Mouse (Mus musculus) c-Kit-positive CD71-positive TER-119-positive erythroid progenitor cells, embryonic 14.5 days (primary cell): ENCODE data around the gene Nln.
A peak's percentile ranks its signal among the peaks of the same experiment; 100 is the strongest.

Source experiments
- DNase-seq: peaks from one replicate; pipeline ENCODE4 v3.0.0-alpha.2; 2013; ENCODE audit warnings: low spot score

Gene Nln

GRCm38 (mm10) chr13:104095955-104096354, 13.5 kb downstream of the Nln start:
- no peak for DNase-seq

- no peak for DNase-seq
Observed at GRCm38 (mm10) chr13:104094531-104095385, 14.7 kb downstream of the Nln start.

GRCm38 (mm10) chr13:104091734-104092133, 17.7 kb downstream of the Nln start:
- DNase-seq, result no peak

GRCm38 (mm10) chr13:104089387-104089786, 20.0 kb downstream of the Nln start:
- DNase-seq, result peak; percentile 24

GRCm38 (mm10) chr13:104084600-104084999, 24.8 kb downstream of the Nln start:
- DNase-seq, result no peak

- DNase-seq, result no peak
Observed at GRCm38 (mm10) chr13:104082504-104082903, 26.9 kb downstream of the Nln start.

- DNase-seq, result no peak
Observed at GRCm38 (mm10) chr13:104076993-104077392, 32.4 kb downstream of the Nln start.

- DNase-seq, result no peak
Observed at GRCm38 (mm10) chr13:104074731-104075130, 34.7 kb downstream of the Nln start.

GRCm38 (mm10) chr13:104074230-104074629, 35.2 kb downstream of the Nln start:
- no peak for DNase-seq

GRCm38 (mm10) chr13:104072351-104072750, 37.1 kb downstream of the Nln start:
- DNase-seq, result no peak

GRCm38 (mm10) chr13:104070703-104071102, 38.7 kb downstream of the Nln start:
- DNase-seq, result no peak

GRCm38 (mm10) chr13:104069216-104069615, 40.2 kb downstream of the Nln start:
- no peak for DNase-seq

GRCm38 (mm10) chr13:104065649-104066347, 43.6 kb downstream of the Nln start:
- no peak for DNase-seq

- no peak for DNase-seq
Observed at GRCm38 (mm10) chr13:104063061-104063460, 46.4 kb downstream of the Nln start.

GRCm38 (mm10) chr13:104061975-104062750, 47.3 kb downstream of the Nln start:
- DNase-seq, result no peak

GRCm38 (mm10) chr13:104060231-104060630, 49.2 kb downstream of the Nln start:
- DNase-seq, result no peak

GRCm38 (mm10) chr13:104059536-104059935, 49.9 kb downstream of the Nln start:
- no peak for DNase-seq

- DNase-seq, result no peak
Observed at GRCm38 (mm10) chr13:104058761-104059160, 50.7 kb downstream of the Nln start.

GRCm38 (mm10) chr13:104052271-104052753, 57.1 kb downstream of the Nln start:
- no peak for DNase-seq

- no peak for DNase-seq
Observed at GRCm38 (mm10) chr13:104048835-104049234, 60.6 kb downstream of the Nln start.

- DNase-seq, result no peak
Observed at GRCm38 (mm10) chr13:104045108-104045507, 64.3 kb downstream of the Nln start.

GRCm38 (mm10) chr13:104044332-104044731, 65.1 kb downstream of the Nln start:
- no peak for DNase-seq
